Mouse (Mus musculus) thymus, postnatal 4 days (tissue): Measurements from ENCODE around the gene Scarb2.

Source experiments
- DNase-seq: peaks from one replicate; pipeline ENCODE4 v3.0.0; 2021

The Scarb2 gene

GRCm38 (mm10) chr5:92490779-92491178 is 15.9 kb downstream of the Scarb2 start:
- DNase-seq, result peak; percentile 79

- DNase-seq, result no peak
Observed at GRCm38 (mm10) chr5:92490304-92490703, 16.3 kb downstream of the Scarb2 start.

DNA sequence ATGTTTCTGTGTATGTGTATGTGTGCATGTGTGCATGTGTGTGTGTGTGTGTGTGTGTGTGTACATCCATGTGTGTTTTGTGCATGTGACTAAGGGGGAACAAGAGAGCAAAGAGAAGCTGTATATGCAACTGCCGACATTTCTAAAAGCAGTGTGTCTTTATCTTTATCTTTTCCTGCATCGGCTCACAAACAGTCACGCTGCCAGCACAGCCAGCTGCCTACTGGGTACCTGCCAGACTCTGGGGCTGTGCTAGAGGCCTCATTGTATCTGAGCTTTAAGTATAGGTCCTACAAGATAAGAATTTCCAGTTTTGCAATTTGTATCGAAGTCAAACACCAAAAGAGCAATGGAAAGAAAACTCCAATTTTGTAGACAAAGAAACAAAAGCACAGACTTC is 17.1 kb downstream of the Scarb2 start:
- peak; percentile 71 for DNase-seq

DNA sequence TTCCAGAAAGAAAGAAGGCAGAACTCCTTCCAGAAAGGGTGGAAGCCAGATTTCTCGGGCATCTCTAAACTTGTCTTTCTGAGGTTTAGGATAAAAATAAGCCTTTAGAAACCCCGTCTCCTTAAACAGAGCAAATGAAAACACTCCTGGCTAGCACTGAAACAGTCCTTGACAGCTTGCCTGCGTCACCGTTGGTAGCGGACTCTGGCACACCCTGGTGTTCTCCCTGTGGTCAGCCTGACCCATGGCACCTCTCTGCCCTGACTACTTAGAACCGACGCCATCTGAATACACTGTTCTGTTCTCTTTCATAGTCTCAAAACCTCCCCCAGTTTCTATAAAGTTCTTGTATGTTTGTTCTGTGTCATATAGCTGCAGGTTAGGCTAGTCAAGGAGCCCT is 17.7 kb downstream of the Scarb2 start:
- DNase-seq, result peak; percentile 55

- DNase-seq, result peak; percentile 44
Observed at GRCm38 (mm10) chr5:92488408-92488807, 18.2 kb downstream of the Scarb2 start.

DNA sequence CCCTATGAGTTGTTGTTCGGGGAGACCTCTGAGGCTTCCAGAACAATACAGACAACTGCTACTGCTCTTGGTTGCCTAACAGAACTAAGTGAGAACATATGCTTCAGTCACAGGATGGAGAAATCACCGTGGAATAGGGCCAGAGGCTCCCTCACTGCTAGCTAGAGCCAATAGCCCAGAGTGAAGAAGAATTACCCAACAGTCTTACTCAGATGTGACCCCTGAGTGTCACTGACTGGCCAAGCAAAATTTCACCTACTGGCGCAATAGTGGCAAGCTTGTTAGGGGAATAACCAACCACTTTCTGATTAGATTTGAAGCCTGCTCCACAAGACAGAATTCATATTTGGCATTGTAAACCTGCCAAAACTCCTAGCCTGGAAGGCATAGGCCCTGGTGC is 19.9 kb downstream of the Scarb2 start:
- no peak for DNase-seq

GRCm38 (mm10) chr5:92484880-92485279 is 21.8 kb downstream of the Scarb2 start:
- DNase-seq, result peak; percentile 82

GRCm38 (mm10) chr5:92472863-92473262 is 33.8 kb downstream of the Scarb2 start:
- no peak for DNase-seq

GRCm38 (mm10) chr5:92471531-92471930 is 35.1 kb downstream of the Scarb2 start:
- DNase-seq, result no peak

GRCm38 (mm10) chr5:92469201-92470130 is 37.2 kb downstream of the Scarb2 start:
- no peak for DNase-seq

DNA sequence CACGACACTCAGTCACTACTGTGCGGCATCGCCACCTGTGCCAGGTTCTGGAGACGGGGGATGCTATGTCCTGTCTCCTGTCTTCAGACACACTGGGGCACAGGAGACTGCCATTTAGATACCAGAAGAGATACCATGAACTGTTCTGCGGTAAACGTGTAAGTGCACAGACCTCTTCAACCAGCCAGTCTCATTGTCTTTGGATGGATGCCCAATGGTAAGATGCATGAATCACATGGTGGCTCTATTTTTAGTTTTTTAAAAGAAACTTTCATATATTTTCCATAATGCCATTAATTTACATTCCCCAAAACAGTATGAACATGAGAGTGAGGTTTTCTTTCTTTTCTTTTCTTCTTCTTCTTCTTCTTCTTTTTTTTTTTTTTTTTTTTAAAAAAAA is 38.4 kb downstream of the Scarb2 start:
- DNase-seq, result no peak

DNA sequence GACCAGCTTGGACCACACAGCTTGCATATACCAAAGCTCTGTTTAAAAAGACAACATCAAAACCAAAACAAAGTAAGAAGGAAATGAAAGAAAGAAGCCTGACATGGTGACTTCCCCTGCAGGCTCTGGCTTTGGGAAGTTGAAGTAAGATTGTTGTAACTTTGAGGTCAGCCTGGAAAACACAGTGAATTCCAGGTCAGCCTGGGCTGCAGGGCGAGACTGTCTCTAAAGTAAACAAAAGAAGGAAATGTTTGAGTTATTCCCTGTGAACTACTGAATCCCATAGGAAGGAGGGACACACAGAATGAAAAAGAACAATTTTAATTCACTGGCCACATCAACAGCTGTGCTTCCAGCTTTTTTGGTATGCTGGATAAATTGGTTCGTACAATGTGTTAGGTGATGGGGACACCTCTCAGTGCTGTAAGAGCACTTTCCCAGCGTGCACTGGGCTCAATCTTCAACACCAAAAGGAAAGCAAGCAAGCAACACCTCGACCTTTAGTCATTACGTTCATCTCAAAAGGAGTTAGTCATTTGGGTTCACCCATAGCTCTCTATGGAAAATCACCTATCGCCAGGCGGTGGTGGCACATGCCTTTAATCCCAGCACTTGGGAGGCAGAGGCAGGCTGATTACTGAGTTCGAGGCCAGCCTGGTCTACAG is 39.4 kb downstream of the Scarb2 start:
- DNase-seq, result no peak

DNA sequence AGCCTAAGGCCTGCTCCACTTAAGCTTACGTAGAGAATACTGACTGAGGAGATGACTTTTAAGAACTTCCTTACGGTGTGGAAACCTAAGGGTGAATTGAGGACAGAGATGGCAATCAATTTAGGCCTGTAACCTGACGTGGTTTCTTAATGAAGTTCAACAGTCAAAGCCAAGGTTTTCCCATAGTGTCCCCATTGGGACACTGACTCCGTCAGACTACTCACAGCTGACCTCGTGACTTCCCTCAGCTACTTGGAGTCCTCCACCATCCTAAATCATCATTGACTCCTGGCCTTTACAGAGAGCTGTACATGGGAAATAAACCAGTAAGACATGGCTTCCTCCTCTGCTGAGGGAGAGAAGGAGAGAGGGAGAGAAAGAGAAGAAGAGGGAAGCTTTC is 41.1 kb downstream of the Scarb2 start:
- no peak for DNase-seq

DNA sequence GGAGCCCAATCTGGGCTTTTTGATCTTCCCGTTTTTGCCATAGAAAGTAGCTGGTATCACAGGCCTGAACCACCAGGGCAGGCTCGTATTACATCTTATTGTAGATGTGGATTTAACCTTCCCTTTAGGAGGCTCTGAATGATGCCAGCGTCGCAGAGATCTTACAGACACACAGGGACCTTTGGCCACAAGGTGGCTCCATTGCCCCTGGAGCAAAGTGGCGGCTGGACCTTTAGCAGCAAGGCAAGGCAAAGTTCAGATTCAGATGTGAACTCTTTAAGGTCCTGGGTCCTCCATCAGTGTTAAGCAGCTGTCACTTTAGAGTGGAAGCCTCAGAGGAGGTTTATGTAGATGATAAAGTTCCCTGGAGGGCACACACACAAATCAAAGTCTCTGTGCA is 45.3 kb downstream of the Scarb2 start:
- peak; percentile 88 for DNase-seq

GRCm38 (mm10) chr5:92458726-92459125 is 47.9 kb downstream of the Scarb2 start:
- DNase-seq, result no peak

- no peak for DNase-seq
Observed at GRCm38 (mm10) chr5:92457410-92457809, 49.2 kb downstream of the Scarb2 start.

DNA sequence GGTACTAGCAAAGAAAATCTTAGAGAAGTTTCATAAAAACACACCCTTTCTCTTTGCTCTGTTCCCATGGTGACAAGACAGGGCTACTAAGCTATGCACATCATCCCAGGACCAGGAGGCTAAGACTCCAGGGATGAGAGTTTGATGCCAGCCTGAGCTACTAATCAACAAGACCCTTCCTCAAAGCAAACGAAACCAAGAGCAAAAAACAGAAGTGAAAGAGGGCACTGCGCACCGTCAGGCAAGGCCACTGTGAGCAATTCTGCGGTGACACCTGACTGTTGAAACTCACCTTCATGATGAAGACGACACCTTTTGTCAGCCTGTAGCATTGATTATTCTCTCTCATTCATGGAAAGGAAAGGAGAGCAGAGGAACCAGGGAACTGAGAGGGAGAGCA is 53.8 kb downstream of the Scarb2 start:
- DNase-seq, result no peak

DNA sequence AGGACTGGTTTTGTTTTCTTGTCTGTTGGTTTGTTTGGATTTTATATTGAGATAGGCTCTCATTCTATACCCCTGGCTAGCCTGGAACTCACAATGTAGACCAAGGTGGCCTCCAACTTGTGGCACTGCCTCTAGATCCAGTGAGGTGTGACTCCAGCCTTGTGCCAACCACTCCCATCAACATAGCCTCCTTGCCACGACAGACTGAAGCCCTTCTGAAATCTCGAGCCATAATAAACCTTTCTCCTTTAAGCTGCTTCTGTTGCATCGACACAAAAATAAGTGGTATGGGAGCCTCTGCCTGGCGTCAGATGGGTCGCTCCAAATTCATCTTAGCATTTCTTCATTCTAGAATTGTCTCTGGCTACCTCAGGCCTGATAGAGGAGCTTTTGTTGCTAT is 59.9 kb downstream of the Scarb2 start:
- no peak for DNase-seq

GRCm38 (mm10) chr5:92445016-92445415 is 61.6 kb downstream of the Scarb2 start:
- DNase-seq, result no peak

- no peak for DNase-seq
Observed at GRCm38 (mm10) chr5:92442914-92443313, 63.7 kb downstream of the Scarb2 start.

- no peak for DNase-seq
Observed at GRCm38 (mm10) chr5:92441494-92441893, 65.1 kb downstream of the Scarb2 start.

DNA sequence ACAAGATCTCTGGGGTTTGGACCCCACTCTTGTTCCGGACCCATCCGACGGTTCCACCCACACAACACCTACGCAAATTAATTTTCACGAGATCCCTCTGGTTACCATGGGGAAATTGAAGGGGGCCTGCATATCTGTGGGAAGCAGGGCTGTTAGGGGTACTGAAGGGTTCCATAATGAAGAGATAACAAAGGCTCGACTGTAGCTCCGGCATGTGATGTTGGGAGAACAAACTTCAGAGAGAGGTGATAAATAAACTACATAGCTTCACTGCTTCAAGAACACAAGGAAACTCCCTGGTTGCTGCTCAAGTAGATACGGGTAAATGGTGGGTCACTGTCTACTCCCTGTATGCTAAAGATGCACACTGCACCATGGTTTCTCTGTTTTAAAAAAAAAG is 68.1 kb downstream of the Scarb2 start:
- DNase-seq, result no peak

GRCm38 (mm10) chr5:92435025-92435584 is 71.5 kb downstream of the Scarb2 start, which contains the start of gene Nup54:
TSS of gene Nup54 (minus strand) at chr5:92435219.
- DNase-seq, result peak; percentile 87

GRCm38 (mm10) chr5:92434571-92434985 is 72.1 kb downstream of the Scarb2 start:
- no peak for DNase-seq
